Mouse (Mus musculus) MEL (cell line): ENCODE results near the gene Meiob.

Experiments
- CHD1 ChIP-seq: IDR thresholded peaks from 2 replicates; pipeline ENCODE4 v1.6.1; 2012; ENCODE audit warnings: low read depth, mild to moderate bottlenecking, inconsistent platforms, low read length, improper control_type of control experiment
- CTCF ChIP-seq, 3 experiments: IDR thresholded peaks in 2 of 3; conservative IDR thresholded peaks in 1 of 3; 2 replicates each; pipeline ENCODE4 v1.5.1; 2011 to 2012; ENCODE audit warnings: low read length in 3 of 3, low read depth in 2 of 3, mild to moderate bottlenecking in 2 of 3, improper control_type of control experiment in 1 of 3, inconsistent platforms in 1 of 3, mixed read lengths in 1 of 3, moderate library complexity in 1 of 3; ENCODE audit not compliant: control insufficient read depth in 1 of 3, insufficient read depth in 1 of 3, poor library complexity in 1 of 3, severe bottlenecking in 1 of 3
- GABPA ChIP-seq: IDR thresholded peaks from 2 replicates; pipeline ENCODE4 v1.6.1; 2012; ENCODE audit warnings: low read depth, mild to moderate bottlenecking, inconsistent platforms, low read length, improper control_type of control experiment, moderate library complexity
- NELFE ChIP-seq: IDR thresholded peaks from 2 replicates; pipeline ENCODE4 v1.6.1; 2011; ENCODE audit warnings: low read depth, low read length, improper control_type of control experiment
- POLR2A ChIP-seq, 2 experiments: IDR thresholded peaks; 2 replicates each; pipeline ENCODE4 v1.6.1; 2011 to 2012; ENCODE audit warnings: low read length in 2 of 2, mild to moderate bottlenecking in 2 of 2, control low read depth in 1 of 2, improper control_type of control experiment in 1 of 2, low read depth in 1 of 2, moderate library complexity in 1 of 2; ENCODE audit not compliant: control insufficient read depth in 1 of 2, insufficient read depth in 1 of 2, poor library complexity in 1 of 2
- RCOR1 ChIP-seq: IDR thresholded peaks from 2 replicates; pipeline ENCODE4 v1.6.1; 2012; ENCODE audit warnings: low read depth, mild to moderate bottlenecking, inconsistent platforms, low read length, improper control_type of control experiment
- TBP ChIP-seq: IDR thresholded peaks from 2 replicates; pipeline ENCODE4 v1.8.0; 2011; ENCODE audit warnings: low read depth, low read length, improper control_type of control experiment
- UBTF ChIP-seq: IDR thresholded peaks from 2 replicates; pipeline ENCODE4 v1.6.1; 2012; ENCODE audit warnings: low read depth, mild to moderate bottlenecking, inconsistent platforms, low read length, improper control_type of control experiment, moderate library complexity, borderline replicate concordance; ENCODE audit not compliant: insufficient read depth
- USF1 ChIP-seq: IDR thresholded peaks from 2 replicates; pipeline ENCODE4 v1.6.1; 2014; ENCODE audit warnings: low read depth, mild to moderate bottlenecking, inconsistent platforms, low read length, improper control_type of control experiment, moderate library complexity
- USF2 ChIP-seq, 2 experiments: IDR thresholded peaks; 2 replicates each; pipeline ENCODE4 v1.6.1; 2011 to 2012; ENCODE audit warnings: improper control_type of control experiment in 2 of 2, low read length in 2 of 2, borderline replicate concordance in 1 of 2, inconsistent platforms in 1 of 2, low read depth in 1 of 2, mild to moderate bottlenecking in 1 of 2; ENCODE audit not compliant: insufficient read depth in 1 of 2

- TF ChIP-seq POLR2A (IDR thresholded peaks at IDR 0.05; ENCODE audit: control insufficient read depth in 1 of 2, insufficient read depth in 1 of 2, low read depth in 1 of 2, low read length in 2 of 2, poor library complexity in 1 of 2) (no peak), CHD1 (no peak), UBTF (no peak), USF1 (no peak), CTCF (IDR thresholded peaks at IDR 0.05 in 2 of 3, conservative IDR thresholded peaks at IDR 0.05 in 1 of 3; ENCODE audit: control insufficient read depth in 1 of 3, insufficient read depth in 1 of 3, low read depth in 2 of 3, low read length in 3 of 3, poor library complexity in 1 of 3, severe bottlenecking in 1 of 3) (no peak), RCOR1 (no peak), TBP (no peak), GABPA (no peak), USF2 (IDR thresholded peaks at IDR 0.05; ENCODE audit: borderline replicate concordance in 1 of 2, insufficient read depth in 1 of 2, low read depth in 1 of 2, low read length in 2 of 2) (no peak), NELFE (no peak)
Observed at GRCm38 (mm10) chr17:24769146-24769545, 34.9 kb upstream of the Meiob start.
